Mouse (Mus musculus) cerebellum, adult 11 months (tissue): ENCODE data around the gene 1110002E22Rik.

Experiments used
- DNase-seq: peaks from one replicate; pipeline ENCODE4 v3.0.0; 2022

1110002E22Rik gene

DNA sequence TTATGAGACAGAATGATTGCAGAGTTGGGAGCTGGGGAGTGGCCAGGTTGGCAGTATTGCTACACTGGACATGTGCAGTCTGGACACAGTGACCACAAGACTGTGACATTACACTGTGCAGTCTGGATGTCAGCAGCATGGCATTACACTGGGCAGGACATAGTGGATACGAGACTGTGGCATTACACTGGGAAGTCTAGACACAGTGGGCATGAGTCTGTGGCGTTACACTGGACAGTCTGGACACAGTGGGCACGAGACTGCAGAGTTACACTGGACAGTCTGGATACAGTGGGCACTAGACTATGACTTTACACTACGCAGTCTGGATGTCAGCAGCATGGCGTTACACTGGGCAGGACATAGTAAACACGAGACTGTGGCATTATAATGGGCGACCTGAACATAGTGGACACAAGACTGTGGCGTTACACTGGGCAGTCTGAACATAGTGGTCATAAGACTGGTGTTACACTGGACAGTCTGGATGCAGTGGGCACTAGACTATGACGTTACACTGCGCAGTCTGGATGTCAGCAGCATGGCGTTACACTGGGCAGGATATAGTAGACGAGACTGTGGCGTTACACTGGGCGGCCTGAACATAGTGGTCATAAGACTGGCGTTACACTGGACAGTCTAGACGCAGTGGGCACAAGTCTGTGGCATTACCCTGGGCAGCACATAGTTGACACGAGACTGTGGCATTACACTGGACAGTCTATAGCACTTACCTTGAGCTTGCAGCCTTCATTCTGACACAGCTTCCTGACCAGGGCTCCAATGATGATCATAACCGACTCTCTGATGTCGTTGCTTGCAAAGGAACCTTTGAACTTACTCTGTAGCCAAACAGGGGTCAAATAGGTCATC, 46.3 kb downstream of the 1110002E22Rik start:
- DNase-seq, result no peak

DNA sequence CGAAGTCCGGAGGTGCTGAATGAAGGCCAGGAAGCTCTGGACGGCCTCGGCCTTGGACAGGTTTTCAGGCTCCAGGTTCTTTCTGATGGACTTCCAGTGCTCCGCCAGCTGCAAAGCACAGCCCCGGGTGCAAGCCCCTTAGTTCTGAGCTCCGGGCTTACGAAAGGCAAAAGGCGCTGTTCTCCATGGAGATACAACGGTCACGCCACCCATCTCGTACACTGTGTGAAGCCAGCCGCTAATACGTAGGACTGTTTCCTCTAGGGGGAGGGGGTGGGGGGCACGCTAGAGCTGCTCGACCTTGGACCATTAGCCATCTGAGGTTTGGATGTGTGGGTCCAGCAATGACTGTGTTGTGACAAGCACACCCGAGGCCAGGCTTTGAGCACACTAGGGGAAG, 49.3 kb downstream of the 1110002E22Rik start:
- DNase-seq, result no peak

DNA sequence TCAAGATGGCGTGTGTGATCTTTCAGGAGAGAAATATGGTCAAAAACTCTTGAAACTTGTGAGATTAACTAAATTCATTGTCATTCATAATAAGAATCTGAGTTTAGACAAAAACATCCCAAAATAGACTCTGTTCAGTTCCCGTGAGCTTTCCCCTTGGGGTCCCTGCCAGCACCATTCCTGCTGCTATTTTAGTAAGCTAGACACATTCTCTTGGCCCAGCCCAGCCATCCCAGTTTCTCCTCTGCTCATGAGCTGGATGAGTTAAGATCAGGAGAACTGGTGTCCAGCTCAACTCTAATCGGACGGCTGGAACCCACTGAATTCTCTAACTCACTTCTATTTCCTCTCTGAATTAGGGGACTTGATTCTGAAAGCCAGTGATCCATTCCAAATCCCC, 52.0 kb downstream of the 1110002E22Rik start:
- no peak for DNase-seq

DNA sequence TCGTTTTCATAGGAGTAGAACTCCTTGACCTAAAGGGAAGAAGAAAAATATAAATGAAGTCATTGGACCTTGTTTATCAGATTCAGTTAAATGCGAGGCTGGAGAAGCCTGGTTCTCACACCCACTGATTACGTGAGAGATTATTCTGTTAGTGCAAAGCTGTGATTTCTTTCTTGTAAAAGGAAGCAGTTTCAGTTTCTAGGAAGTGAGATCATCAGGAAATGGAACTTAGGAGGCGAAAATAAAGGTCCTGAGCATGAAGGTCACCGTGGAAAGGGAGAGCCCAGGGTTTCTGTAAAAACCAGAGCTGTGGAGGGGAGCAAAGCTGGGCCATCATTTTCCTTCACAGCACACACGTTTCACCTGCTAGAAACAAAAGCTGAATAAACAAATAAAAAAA, 53.5 kb downstream of the 1110002E22Rik start:
- DNase-seq, result no peak

DNA sequence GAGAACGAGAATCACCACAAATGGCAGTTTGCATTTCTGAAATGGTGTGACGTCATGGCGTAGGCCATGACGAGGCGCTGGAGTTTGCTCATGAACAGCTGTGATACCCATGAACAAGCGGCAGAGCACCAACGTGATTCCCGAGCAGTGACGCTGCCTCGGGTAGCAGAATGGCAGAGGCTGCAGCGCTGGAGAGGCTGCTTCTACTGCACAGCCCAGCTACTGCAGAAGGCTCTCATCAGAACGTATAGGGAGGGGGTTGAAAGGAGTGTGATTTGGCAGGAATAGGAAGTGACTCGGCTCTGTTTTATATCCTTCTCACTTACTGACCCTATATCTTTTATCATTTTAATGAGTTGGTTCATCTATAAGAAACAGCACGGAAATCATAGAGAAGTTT, 54.0 kb downstream of the 1110002E22Rik start:
- DNase-seq, result no peak

DNA sequence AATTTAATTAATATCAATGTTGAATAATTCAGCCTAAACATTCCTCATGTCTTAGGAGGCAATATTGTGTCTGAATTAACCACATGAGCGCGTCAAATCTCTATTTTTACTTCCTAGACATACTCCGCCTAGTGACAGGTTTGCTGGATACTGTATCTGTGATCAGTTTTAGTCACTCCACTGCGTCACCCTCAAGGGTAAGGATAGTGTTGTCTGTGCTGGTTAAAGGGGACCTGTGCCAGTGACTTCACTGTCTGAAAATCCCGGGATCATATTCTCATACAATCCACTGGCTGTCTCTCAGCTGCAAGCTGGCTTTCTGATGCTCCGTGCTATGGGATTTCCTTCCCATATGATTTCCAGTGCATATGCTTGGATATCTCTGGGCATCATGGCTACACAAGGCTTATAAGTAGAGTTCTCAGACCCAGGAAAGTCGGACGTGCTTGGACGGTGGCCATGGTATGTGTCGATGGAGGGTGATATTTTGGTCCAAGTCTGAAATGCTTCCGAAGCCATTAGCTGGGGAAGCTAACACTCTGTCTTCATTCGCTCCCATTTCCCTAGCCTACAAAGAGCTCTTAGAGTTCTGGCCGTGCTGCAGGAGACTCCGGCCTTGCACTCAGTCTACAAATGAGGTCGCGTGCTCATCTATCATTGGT, 54.7 kb downstream of the 1110002E22Rik start:
- no peak for DNase-seq

DNA sequence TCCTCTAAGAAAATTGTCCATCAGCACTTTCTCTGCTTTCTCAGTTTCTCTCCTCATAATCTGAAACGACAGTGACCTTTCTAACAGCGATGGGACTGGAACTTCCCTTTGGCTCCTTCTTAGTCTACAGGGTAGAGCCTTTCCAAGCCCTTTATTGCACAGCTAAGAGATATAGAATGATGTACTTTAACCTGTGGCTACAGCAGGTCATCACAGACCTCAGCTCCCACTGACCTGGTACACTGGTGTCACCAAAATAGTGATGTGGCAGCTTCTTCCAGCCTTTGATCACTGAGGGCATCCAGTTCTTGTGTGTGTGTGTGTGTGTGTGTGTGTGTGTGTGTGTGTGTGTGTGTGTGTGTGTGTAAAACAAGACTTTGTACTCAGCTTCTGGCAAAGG, 56.6 kb downstream of the 1110002E22Rik start:
- no peak for DNase-seq

DNA sequence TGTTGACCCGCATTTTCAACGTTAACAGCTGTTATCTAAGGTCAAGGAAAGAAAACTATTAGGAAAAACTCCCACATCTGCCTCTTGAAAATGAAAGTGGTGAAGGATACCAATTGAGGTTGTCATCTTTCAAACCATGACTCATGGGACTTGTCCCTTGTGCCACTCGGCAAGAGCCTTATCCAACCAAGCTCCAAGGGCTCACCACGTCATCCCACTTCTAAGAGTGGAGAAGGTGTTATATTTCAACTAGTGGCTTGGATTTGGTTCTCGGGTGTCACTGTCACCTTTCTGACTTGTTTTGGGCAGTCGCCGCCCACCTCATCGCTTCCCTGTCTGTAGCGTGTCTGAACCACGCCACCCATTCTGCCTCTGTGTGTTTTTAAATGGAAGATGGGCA, 59.0 kb downstream of the 1110002E22Rik start:
- DNase-seq, result no peak

DNA sequence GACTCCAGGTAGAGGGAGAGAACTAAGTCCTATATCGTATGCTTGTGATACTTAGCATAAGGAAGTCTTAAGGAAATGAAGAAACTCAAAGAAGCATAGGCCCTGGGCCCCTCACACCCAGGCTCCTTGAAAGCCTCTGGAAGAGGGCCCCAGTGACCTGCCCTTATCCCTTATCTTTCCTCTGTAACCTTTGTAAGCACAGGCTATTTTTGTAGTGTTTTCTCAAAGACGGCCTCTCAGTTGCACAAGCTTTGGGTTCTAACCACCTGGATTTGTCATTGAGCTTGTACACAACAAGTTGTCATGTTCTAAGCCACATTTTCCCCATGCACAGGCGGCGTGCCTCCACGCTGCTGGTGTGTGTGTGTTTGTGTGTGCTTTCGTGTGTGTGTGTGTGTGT, 64.3 kb downstream of the 1110002E22Rik start:
- DNase-seq, result no peak

DNA sequence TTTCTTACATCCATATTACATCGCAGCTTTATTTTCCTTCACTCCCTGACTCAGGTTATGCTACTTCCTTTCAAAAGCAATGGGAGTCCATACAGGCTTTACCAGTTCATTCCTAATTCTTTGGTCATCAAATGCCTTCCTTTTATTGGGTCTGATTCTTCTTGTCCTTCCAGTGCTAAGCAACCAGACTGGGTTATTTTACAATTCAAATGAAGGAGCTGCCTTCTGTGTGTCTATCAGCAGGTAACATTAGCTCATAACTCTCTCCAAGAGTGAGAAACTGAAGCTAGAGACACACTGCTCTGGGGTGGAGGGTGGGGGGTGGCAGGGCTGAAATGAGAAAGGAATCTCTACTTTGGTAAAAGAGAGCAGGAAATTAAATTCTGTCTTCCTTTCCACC, 65.8 kb downstream of the 1110002E22Rik start:
- DNase-seq, result no peak
